Mouse (Mus musculus): ENCODE results near the gene Scgb1b27. TPM values are rescaled to one million over a fixed set of nuclear protein-coding genes. Genes with fewer than 3 reads are reported as not detected.

The Scgb1b27 gene
- polyA plus RNA-seq (2014; fragmentation: Illumina TruSeq; extraction: RNeasy Lipid Tissue Mini Kit (QIAGEN cat#74804); ENCODE audit: low read depth, low replicate concordance) = not detected

DNA sequence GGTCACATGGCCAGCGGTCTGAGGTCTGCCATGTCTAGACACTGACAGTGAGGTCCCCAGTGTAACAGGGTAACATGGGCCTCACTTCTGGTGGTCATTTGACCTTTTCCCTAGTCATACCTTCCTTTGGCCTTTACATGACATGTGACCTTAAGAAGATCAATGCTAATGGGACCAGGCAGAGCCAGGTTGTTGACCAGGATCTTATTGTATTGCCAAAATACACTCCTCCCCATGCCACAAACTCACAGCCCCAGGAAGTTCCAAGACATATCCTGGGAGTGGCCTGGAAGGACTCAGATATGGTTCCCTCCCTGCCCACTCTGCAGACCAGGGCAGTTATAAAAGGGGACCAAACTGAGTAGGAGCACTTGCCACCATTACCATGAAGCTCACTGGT is at the start of gene Scgb1b27:
Scgb1b27 (plus strand) TSS at position 301 of the 400 bp plus-strand sequence.

GRCm38 (mm10) chr7:34013842-34014241 is 7.4 kb upstream of the Scgb1b27 start, which contains the start of gene Scgb2b27:
Gene Scgb2b27 (minus strand): TSS chr7:34013942.

Other genes with a start within 250 kb of the Scgb1b27 start
- not detected for gene Scgb2b26, start 76.4 kb upstream of the Scgb1b27 start, polyA plus RNA-seq (2014; fragmentation: Illumina TruSeq; extraction: RNeasy Lipid Tissue Mini Kit (QIAGEN cat#74804); ENCODE audit: low read depth, low replicate concordance)
- gene Scgb2b27, start 7.5 kb upstream of the Scgb1b27 start, polyA plus RNA-seq (2014; fragmentation: Illumina TruSeq; extraction: RNeasy Lipid Tissue Mini Kit (QIAGEN cat#74804); ENCODE audit: low read depth, low replicate concordance) = not detected
- gene Scgb1b30, start 73.9 kb downstream of the Scgb1b27 start, polyA plus RNA-seq (2014; fragmentation: Illumina TruSeq; extraction: RNeasy Lipid Tissue Mini Kit (QIAGEN cat#74804); ENCODE audit: low read depth, low replicate concordance) = not detected
- gene Wtip, start 111.8 kb downstream of the Scgb1b27 start, polyA plus RNA-seq (2014; fragmentation: Illumina TruSeq; extraction: RNeasy Lipid Tissue Mini Kit (QIAGEN cat#74804); ENCODE audit: low read depth, low replicate concordance) = 18.9 TPM
- 75.8 TPM for gene Uba2, start 148.1 kb downstream of the Scgb1b27 start, polyA plus RNA-seq (2014; fragmentation: Illumina TruSeq; extraction: RNeasy Lipid Tissue Mini Kit (QIAGEN cat#74804); ENCODE audit: low read depth, low replicate concordance)
- 18.3 TPM for gene Pdcd2l, start 175.2 kb downstream of the Scgb1b27 start, polyA plus RNA-seq (2014; fragmentation: Illumina TruSeq; extraction: RNeasy Lipid Tissue Mini Kit (QIAGEN cat#74804); ENCODE audit: low read depth, low replicate concordance)
- 240 TPM for gene Gpi1, start 208.9 kb downstream of the Scgb1b27 start, polyA plus RNA-seq (2014; fragmentation: Illumina TruSeq; extraction: RNeasy Lipid Tissue Mini Kit (QIAGEN cat#74804); ENCODE audit: low read depth, low replicate concordance)
- not detected for gene Gm6096, start 229.6 kb downstream of the Scgb1b27 start, polyA plus RNA-seq (2014; fragmentation: Illumina TruSeq; extraction: RNeasy Lipid Tissue Mini Kit (QIAGEN cat#74804); ENCODE audit: low read depth, low replicate concordance)

All from adipose tissue, adult 10 weeks (tissue).